Mouse (Mus musculus) cerebellum, adult 9-10 months (tissue): ENCODE measurements around the gene Tns1.
A peak's percentile ranks its signal among the peaks of the same experiment; 100 is the strongest.

Experiments
- DNase-seq: peaks from one replicate; pipeline ENCODE4 v3.0.0; 2022

The Tns1 gene

DNA sequence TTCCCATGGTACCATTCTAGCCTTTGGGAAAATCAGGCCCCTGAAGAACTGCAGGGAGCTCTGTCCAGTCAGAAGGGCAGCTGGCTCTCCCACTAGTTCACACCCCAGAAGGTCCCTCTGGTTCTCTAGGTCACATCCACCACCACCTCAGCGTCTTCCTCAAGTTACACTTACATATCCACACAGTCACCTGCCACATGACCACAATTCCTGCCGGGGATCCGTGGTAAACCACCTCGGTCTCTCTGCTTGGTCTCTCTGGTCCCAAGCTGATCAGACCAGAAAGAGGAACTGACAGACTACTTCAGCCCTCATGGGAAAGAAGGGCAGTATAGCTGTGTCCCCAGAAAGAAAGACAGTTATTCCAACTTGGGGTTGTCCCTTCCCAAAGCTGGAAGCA is 68.7 kb downstream of the Tns1 start:
- no peak for DNase-seq

DNA sequence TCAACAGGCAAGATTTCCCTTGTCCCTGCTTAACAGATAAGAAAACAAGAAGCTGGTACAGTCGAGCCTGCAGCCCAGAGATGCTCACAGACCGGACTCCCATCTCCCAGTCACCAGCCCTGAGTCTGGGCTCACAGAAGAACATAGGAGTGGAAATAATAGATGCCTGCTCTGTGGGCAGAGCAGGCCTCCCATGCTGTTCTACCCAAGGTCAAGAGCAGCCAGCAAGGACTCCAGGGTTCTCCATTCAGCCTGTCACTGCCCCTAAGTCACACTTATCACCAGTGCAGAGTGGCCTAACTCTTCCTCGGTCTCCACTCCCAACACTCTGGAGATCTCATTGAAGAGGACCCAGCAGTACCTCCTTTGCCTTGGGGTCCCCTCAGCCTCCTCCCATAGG is 69.8 kb downstream of the Tns1 start:
- DNase-seq = no peak

- DNase-seq = no peak
Observed at GRCm38 (mm10) chr1:74054007-74054406, 70.2 kb downstream of the Tns1 start.

DNA sequence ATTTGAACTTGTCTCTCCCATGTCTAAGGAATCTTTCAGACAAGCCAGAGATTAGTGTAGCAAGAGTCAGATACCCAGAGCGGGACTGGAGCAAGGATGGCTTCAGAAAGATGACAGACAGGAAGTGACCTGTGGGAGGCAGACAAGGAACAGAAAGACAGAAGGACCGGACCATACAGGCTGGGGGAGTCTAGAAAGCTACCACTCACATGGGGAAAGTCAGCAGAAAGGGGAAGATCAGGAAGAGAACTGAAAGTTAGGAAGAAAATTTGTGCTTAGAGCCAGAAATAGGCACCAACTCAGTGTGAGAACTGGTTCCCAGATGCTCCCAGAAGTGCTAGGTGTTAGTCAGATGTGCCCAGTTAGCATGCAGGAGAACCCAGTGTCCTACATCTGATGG is 71.2 kb downstream of the Tns1 start:
- DNase-seq = no peak

GRCm38 (mm10) chr1:74051349-74051748 is 72.9 kb downstream of the Tns1 start:
- DNase-seq = no peak

GRCm38 (mm10) chr1:74049430-74049829 is 74.8 kb downstream of the Tns1 start:
- no peak for DNase-seq

DNA sequence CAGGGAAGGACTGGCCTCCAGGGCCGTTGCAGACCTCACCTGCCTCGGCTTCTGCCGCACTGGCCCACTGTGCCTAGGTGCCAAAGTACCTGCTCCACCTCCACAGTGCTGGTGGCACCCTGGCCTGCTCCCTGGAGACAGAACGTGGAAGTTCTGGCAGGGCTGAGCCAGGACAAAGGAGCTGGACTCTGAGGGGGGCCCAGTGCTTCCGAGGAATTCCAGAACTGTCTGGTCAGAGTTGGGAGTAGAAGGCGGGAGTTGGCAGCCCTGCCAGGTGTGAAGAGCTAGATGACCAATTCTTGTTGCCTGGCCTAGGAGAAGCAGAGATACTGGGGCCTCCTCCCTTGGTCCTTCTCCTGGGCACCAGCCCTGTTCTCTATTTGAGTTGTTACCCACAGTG is 76.5 kb downstream of the Tns1 start:
- DNase-seq = no peak

- no peak for DNase-seq
Observed at GRCm38 (mm10) chr1:74047311-74047710, 76.9 kb downstream of the Tns1 start.

DNA sequence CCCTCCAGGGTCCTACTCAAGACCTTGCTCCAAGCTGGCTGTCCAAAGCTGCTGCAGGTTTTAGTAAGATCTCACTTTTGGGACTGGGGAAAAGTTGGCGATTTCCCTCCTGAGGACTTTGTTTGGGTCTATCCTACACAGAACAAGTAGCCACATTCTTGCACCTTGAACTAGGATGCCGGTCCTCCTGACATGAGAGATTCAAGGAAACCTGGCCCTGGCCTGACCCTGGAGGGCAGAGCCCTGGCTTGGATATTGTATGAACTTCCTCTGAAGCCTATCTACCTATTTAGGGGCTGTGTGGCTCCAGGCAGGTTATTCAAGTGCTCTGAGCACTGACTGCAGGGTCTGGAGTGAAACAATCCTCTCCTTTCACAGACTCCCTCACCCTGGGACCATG is 79.2 kb downstream of the Tns1 start:
- no peak for DNase-seq

- peak; percentile 11 for DNase-seq
Observed at GRCm38 (mm10) chr1:74044421-74044820, 79.8 kb downstream of the Tns1 start.

DNA sequence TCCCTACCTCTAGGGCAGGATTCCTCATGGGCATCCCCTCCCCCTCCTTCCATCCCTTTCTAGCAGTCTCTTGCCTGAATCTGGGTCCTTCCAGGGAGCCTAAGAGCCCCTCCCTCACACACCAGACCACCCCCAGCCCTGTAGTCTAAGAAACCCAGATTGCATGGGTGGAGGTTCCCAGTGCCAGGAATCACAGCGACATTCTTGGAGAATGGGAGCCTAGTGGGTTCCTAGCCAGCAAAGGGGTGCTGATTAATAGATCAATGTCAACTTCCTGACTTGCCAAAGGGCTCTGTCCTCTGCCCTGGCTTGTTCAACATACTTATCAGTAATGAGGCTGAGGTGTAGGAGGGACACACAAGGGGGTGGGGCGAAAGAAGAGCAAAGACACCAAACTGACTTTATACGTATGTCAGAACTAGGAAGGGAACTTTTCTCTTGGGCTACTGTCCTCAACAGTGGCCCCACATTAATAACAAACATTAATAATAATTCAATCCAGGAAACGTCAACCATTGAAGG is 80.6 kb downstream of the Tns1 start:
- DNase-seq = no peak

GRCm38 (mm10) chr1:74042711-74043467 is 81.4 kb downstream of the Tns1 start:
- DNase-seq = no peak

DNA sequence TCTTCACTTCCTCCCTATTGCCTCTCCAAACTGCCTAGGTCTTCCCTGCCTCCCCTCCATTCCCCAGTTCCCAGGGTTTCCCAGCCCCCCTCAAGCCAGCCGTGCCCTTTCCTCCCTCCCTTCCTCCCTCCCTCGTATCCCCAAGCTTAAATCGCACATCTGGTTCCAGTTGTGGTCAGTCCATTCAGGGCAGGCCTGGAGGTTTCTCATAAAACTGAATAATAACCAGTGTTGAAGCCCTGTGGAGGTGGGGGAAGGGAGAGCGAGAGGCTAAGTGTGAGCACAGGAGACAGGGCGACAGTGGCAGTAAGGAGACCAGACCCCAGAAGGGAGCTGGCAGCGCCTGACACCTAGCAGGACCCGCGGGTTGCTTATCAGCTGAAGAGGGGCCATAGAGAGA is 82.6 kb downstream of the Tns1 start:
- no peak for DNase-seq

- DNase-seq = no peak
Observed at GRCm38 (mm10) chr1:74041178-74041577, 83.1 kb downstream of the Tns1 start.

- DNase-seq = no peak
Observed at GRCm38 (mm10) chr1:74036560-74037390, 87.5 kb downstream of the Tns1 start.

DNA sequence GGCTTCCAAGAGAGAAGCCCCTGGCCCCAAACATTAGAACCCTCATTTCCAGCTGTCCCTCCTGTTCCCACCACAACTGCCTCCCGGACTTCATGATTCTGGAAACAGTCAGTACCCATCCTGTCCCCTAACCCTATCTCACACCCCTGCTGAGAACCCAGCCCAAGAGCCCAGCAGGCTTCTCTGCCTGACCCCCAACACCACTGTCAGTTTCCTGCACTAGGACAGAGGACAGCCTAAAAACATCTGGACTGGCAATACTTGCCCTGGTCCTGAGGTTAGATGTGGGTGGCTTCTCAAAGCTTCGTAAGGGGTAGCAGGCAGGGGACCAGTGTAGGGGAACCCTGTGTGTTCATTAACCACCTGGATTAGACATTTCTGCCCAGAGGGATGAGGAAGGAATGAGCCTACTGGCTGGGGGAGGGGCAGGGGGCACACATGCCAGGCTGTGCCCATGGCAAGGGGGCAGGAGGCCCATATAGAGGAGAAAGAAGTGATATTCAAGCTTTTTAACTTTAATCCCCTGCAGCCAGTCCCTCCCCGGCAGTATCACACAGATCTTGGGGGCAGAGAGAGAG is 88.2 kb downstream of the Tns1 start:
- no peak for DNase-seq

- no peak for DNase-seq
Observed at GRCm38 (mm10) chr1:74035487-74035886, 88.8 kb downstream of the Tns1 start.

- no peak for DNase-seq
Observed at GRCm38 (mm10) chr1:74034736-74035135, 89.5 kb downstream of the Tns1 start.

DNA sequence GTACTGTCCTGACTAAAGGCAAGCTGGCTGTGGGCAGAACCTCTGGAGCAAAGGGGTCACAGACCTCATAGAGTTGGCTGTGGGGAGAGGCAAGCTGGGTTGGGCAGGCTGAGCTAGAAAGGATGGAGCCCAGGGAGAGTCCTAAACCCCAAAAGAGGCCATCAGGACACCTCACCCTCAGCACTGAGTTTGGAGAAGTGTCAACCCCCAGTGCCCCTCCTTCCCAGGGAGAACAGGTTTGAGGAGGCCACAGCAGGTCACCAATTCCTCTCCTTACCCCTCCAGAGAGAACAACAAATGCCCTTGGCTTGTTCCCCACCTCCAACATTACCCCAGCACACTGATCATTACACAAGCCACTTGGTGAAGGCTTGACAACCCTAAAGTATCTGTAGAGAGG is 90.0 kb downstream of the Tns1 start:
- DNase-seq = no peak

DNA sequence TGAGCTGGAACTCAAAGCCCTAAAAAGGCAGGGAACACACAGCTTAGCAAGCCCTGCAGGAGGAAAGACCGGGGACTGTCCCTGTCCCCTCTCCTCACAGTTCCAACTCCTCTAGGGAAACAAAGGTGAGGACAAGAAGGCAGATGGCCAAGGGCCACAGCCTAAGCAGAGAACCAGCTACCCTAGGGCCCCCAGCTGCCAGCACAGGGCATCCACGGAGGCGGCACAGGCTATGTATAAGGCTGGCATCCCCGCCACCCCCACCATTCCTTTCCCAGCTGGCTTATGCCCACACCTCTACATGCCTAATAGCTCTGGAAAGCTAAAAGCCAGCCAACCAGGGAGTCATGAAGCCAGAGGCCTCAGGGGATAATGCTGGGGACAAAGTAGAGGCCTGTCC is 90.8 kb downstream of the Tns1 start:
- DNase-seq = no peak

- no peak for DNase-seq
Observed at GRCm38 (mm10) chr1:74032966-74033365, 91.3 kb downstream of the Tns1 start.

- DNase-seq = no peak
Observed at GRCm38 (mm10) chr1:74031771-74032609, 92.3 kb downstream of the Tns1 start.

- DNase-seq = no peak
Observed at GRCm38 (mm10) chr1:74030901-74031360, 93.3 kb downstream of the Tns1 start.
